Mouse (Mus musculus) ES-Bruce4 (cell line): ENCODE data around the gene BC051142. TPM values are rescaled to one million over a fixed set of nuclear protein-coding genes. Genes with fewer than 3 reads are reported as not detected.

Experiments used
- H3K27ac ChIP-seq: 2 replicates; pipeline ENCODE4 v1.5.1; 2012; ENCODE audit warnings: low read length, inconsistent platforms; ENCODE audit not compliant: insufficient read depth
- H3K27me3 ChIP-seq: 2 replicates; pipeline ENCODE4 v1.6.1; 2012; ENCODE audit warnings: mild to moderate bottlenecking, low read length, inconsistent platforms; ENCODE audit not compliant: control insufficient read depth, poor library complexity, insufficient read depth, severe bottlenecking
- H3K36me3 ChIP-seq: 2 replicates; pipeline ENCODE4 v1.6.1; 2012; ENCODE audit warnings: inconsistent platforms, mild to moderate bottlenecking, low read length, moderate library complexity; ENCODE audit not compliant: control insufficient read depth, poor library complexity, insufficient read depth, severe bottlenecking
- H3K4me1 ChIP-seq: one replicate; pipeline ENCODE4 v1.8.1; 2011; ENCODE audit warnings: low read length; ENCODE audit not compliant: control insufficient read depth, insufficient read depth
- H3K4me3 ChIP-seq: 2 replicates; pipeline ENCODE4 v1.5.1; 2011; ENCODE audit warnings: low read depth, mild to moderate bottlenecking, low read length
- H3K9ac ChIP-seq: 2 replicates; pipeline ENCODE4 v1.6.1; 2012; ENCODE audit warnings: low read depth, mild to moderate bottlenecking, inconsistent platforms; ENCODE audit not compliant: poor library complexity, severe bottlenecking
- H3K9me3 ChIP-seq: replicated peaks from 2 replicates; pipeline ENCODE4 v1.6.1; 2012; ENCODE audit warnings: mild to moderate bottlenecking, low read length, inconsistent platforms; ENCODE audit not compliant: control insufficient read depth, poor library complexity, insufficient read depth, severe bottlenecking
- CTCF ChIP-seq: IDR thresholded peaks from one replicate; pipeline ENCODE4 v1.8.1; 2011; ENCODE audit warnings: low read depth, low read length
- EP300 ChIP-seq: IDR thresholded peaks from 2 replicates; pipeline ENCODE4 v1.6.1; 2011; ENCODE audit warnings: low read depth, low read length; ENCODE audit not compliant: insufficient read depth
- POLR2A ChIP-seq: IDR thresholded peaks from one replicate; pipeline ENCODE4 v1.8.1; 2011; ENCODE audit warnings: low read length; ENCODE audit not compliant: insufficient read depth
- polyA plus RNA-seq: library from polyadenylated mRNA; stranded (reverse); fragments of >200 nt; gene quantifications from 2 replicates; pipeline ENCODE4 v1.2.4, GENCODE M21; 2011; ENCODE audit warnings: low read depth; ENCODE audit not compliant: missing spikeins, insufficient read depth, insufficient read length

Gene BC051142
- polyA plus RNA-seq, 1 experiment = not detected

DNA sequence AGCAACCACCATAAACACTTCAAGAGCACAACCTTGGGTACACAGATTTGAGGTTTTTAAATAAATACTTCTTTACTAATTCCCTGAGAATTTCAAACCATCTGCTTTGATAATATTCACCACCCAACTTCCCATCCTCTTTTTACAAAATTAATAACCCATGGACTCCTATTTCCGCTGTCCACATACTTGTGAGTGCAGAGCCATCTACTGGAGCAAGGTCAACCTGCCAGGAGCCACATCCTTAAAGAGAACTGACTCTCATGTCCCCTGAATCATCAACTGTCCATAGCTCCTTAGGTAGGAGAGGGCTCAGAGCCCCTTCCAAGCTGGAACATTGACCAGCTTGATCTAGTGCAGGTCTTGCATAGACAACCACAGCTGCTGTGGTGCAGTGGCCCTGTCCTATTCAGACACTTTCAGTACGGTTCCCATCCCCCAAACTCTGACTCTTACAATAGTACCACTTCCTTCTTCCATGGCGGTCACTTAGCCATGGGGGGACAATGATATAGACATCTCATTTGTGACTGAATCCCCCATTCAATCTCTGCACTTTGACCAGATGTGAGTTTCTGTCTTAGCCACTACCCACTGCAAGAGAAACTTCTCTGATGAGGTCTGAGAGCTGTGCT lies 34.8 kb upstream of the BC051142 start:
- no peaks in the 10 kb centered on the region for H3K4me1 ChIP-seq
- H3K9ac ChIP-seq = no peak overlapping the region
- H3K4me3 ChIP-seq = no peak overlapping the region
- H3K27me3 ChIP-seq = no peaks in the 10 kb centered on the region
- H3K9me3 ChIP-seq = no peaks in the 10 kb centered on the region
- no peaks in the 10 kb centered on the region for H3K36me3 ChIP-seq
- TF ChIP-seq CTCF = no peak
- no peak for TF ChIP-seq EP300
- TF ChIP-seq POLR2A = no peak
- no peak overlapping the region for H3K27ac ChIP-seq

DNA sequence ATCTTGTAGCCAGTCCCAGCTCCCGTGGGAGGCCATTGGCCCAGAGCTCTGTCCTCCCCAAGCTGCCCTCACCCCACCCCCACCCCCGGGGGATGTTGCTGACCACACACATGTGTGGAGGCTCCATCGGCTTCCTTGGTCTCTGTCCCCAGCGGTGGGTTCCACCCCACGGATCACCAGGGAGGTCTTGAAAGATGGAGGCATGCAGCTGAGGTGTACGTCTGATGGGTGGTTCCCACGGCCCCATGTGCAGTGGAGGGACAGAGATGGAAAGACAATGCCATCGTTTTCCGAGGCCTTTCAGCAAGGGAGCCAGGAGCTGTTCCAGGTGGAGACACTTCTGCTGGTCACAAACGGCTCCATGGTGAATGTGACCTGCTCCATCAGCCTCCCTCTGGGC lies 33.6 kb upstream of the BC051142 start:
- Histone ChIP-seq H3K9ac (no peak overlapping the region), H3K4me1 (no peaks in the 10 kb centered on the region), H3K27ac (no peak overlapping the region), H3K27me3 (no peaks in the 10 kb centered on the region), H3K4me3 (no peak overlapping the region), H3K36me3 (no peaks in the 10 kb centered on the region), H3K9me3 (no peaks in the 10 kb centered on the region)
- TF ChIP-seq EP300 (no peak), POLR2A (no peak), CTCF (no peak)

DNA sequence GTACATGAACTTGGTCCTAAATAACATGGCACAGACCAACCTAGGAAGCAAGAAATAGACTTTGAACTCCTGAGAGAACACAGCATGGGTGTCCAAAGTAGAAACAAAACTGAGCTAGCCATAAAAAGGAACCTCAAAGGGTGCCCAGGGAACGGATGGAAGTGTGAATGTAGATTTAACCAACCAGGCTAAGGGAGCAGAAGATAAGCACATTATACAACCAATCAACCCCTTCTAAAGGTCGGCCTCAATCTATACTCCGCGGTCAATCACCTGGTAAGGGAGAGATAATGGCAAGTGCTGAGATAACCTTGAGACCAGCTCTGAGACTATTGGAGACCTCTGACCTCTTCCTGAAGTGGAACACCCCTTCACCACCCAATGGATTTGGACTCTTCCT lies 28.1 kb upstream of the BC051142 start:
- no peak for TF ChIP-seq CTCF
- no peak for TF ChIP-seq POLR2A
- no peak for TF ChIP-seq EP300
- H3K27ac ChIP-seq = no peak overlapping the region
- no peak overlapping the region for H3K9ac ChIP-seq
- H3K27me3 ChIP-seq = no peaks in the 10 kb centered on the region
- H3K4me3 ChIP-seq = no peak overlapping the region
- no peaks in the 10 kb centered on the region for H3K4me1 ChIP-seq
- no peaks in the 10 kb centered on the region for H3K9me3 ChIP-seq
- no peaks in the 10 kb centered on the region for H3K36me3 ChIP-seq

GRCm38 (mm10) chr17:34373055-34373709 lies 25.4 kb upstream of the BC051142 start:
- no peaks in the 10 kb centered on the region for H3K4me1 ChIP-seq
- no peaks in the 10 kb centered on the region for H3K36me3 ChIP-seq
- no peak overlapping the region for H3K9ac ChIP-seq
- no peaks in the 10 kb centered on the region for H3K27me3 ChIP-seq
- no peak overlapping the region for H3K4me3 ChIP-seq
- H3K9me3 ChIP-seq = no peaks in the 10 kb centered on the region
- TF ChIP-seq CTCF (no peak), EP300 (no peak), POLR2A (no peak)
- no peak overlapping the region for H3K27ac ChIP-seq

DNA sequence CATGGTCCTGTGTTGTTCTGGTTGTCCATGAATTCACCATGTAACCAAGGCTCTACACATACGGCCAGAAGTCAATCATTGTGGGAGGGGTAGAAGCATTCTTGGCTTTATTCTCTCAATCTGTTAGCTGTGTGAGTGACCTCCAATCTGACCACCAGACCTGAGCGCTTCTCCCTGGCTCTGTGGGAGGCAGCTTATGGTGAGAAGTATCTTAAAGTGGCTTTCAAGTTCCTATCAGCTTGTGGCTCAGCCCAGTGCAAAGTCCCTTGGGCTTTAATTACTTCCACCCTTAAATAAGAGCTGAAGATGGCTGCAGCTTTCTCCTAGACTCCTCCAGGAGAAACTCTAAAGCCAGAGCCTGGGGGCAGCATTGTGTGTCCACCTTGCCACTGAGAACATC lies 21.8 kb upstream of the BC051142 start, which contains the start of gene Btnl1:
Gene Btnl1 (plus strand): TSS at position 286 of the 400 bp plus-strand sequence.
- no peak for TF ChIP-seq CTCF
- Histone ChIP-seq H3K27me3 (no peaks in the 10 kb centered on the region), H3K4me1 (peaks cover 4% of the 10 kb centered on the region), H3K36me3 (no peaks in the 10 kb centered on the region), H3K4me3 (no peak within 1 kb of the TSS), H3K9ac (no peak within 1 kb of the TSS), H3K9me3 (no peaks in the 10 kb centered on the region), H3K27ac (no peak within 1 kb of the TSS)

DNA sequence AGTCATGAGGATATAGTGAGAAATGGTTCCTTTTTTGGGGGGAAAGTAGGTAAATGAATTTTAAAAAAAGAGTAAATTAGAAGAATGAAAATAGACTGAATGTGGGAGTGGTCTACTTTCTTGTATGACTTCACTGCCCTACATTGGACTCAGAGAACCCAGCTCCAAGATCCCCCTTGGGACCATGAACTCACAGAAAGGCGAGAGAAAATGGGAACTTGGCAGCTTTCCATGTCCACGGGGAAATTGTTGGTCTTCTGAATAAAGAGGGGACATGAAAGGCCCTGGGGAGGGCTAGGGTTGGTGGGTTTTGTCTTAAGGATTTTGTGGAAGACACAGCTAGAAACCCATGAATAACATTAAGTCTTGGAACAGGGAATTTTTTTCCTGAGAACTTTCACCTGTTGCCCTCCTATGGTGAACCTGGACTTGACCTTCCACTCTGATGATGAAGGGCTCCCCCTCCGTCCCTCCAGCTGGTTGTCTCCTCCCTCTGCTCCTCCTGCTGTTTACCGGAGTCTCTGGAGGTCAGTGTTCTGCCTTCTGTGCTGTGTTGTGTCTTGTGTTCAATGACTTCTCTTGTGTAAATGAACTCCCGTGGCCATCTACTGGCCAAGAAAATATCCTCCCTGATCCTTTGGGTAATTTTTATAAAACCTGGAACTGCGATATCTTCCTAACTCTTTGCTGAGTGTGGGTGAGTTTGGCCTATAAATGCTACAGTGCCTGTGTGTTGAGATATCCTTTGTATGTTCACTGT lies 21.0 kb upstream of the BC051142 start:
- Histone ChIP-seq H3K9me3 (no peaks in the 10 kb centered on the region), H3K9ac (no peak overlapping the region), H3K27me3 (no peaks in the 10 kb centered on the region), H3K36me3 (no peaks in the 10 kb centered on the region), H3K27ac (no peak overlapping the region), H3K4me3 (no peak overlapping the region), H3K4me1 (peaks cover 4% of the 10 kb centered on the region)
- TF ChIP-seq POLR2A (no peak), CTCF (no peak), EP300 (no peak)
